Mouse (Mus musculus) heart, postnatal 0 days (tissue): ENCODE results near the gene S100a6.

ENCODE experiments used
- CTCF ChIP-seq: IDR thresholded peaks from 2 replicates; pipeline ENCODE4 v1.5.1; 2016; ENCODE audit warnings: antibody characterized with exemption, control low read depth, low read depth
- EP300 ChIP-seq: IDR thresholded peaks from 2 replicates; pipeline ENCODE4 v1.6.1; 2016; ENCODE audit warnings: antibody characterized with exemption, low read depth

GRCm38 (mm10) chr3:90607361-90607760 lies 5.3 kb upstream of the S100a6 start:
- no peak for TF ChIP-seq EP300
- TF ChIP-seq CTCF = no peak
